Mouse (Mus musculus) heart, embryonic 13.5 days (tissue): ENCODE results near the gene Foxp1. TPM values are rescaled to one million over a fixed set of nuclear protein-coding genes. Genes with fewer than 3 reads are reported as not detected.

Experiments used
- ATAC-seq: fragments of 200-750 bp; cut with Nextera tagmentation; 2 replicates; pipeline ENCODE4 v1.8.0; 2017; ENCODE audit warnings: moderate TSS enrichment; ENCODE audit not compliant: insufficient number of reproducible peaks, low FRiP score, low TSS enrichment; ENCODE audit errors: extremely low read depth
- H3K27ac ChIP-seq: fragments of 300-500 bp; sonication (generic); replicated peaks from 2 replicates; pipeline ENCODE4 v1.5.1; 2015; ENCODE audit warnings: moderate library complexity, mild to moderate bottlenecking, inconsistent platforms
- H3K27me3 ChIP-seq: fragments of 300-500 bp; sonication (generic); replicated peaks from 2 replicates; pipeline ENCODE4 v1.6.1; 2015; ENCODE audit warnings: mild to moderate bottlenecking, inconsistent platforms
- H3K36me3 ChIP-seq: fragments of 300-500 bp; sonication (generic); 2 replicates; pipeline ENCODE4 v1.6.1; 2015; ENCODE audit warnings: mild to moderate bottlenecking, inconsistent platforms
- H3K4me1 ChIP-seq: fragments of 300-500 bp; sonication (generic); 2 replicates; pipeline ENCODE4 v1.6.1; 2015; ENCODE audit warnings: inconsistent platforms
- H3K4me2 ChIP-seq: fragments of 300-500 bp; sonication (generic); 2 replicates; pipeline ENCODE4 v1.6.1; 2015; ENCODE audit warnings: inconsistent platforms, mild to moderate bottlenecking, moderate library complexity
- H3K4me3 ChIP-seq: fragments of 300-500 bp; sonication (generic); 2 replicates; pipeline ENCODE4 v1.5.1; 2015; ENCODE audit warnings: moderate library complexity, mild to moderate bottlenecking, inconsistent platforms
- H3K9ac ChIP-seq: fragments of 300-500 bp; sonication (generic); 2 replicates; pipeline ENCODE4 v1.6.1; 2015; ENCODE audit warnings: inconsistent platforms, mild to moderate bottlenecking, moderate library complexity
- H3K9me3 ChIP-seq: fragments of 300-500 bp; sonication (generic); 2 replicates; pipeline ENCODE4 v1.6.1; 2016; ENCODE audit warnings: inconsistent platforms
- WGBS: fragments of 180-500 bp; shearing (Covaris S2); methylation state at CpG from one replicate; pipeline ENCODE4 v1.1.7; 2015; ENCODE audit warnings: mixed read lengths; 5-methylcytosine and 5-hydroxymethylcytosine counted together
- polyA plus RNA-seq: library from polyadenylated mRNA; unstranded; fragments of >200 nt; fragmentation: Nextera tagmentation; extraction: Ambion mirVana; gene quantifications from 2 replicates; pipeline ENCODE4 v1.2.1, GENCODE M21; 2015

The Foxp1 gene
- polyA plus RNA-seq, 1 experiment from 2014 or later = 71.7 TPM

- 11% methylated on average over 4 of the region's 4 CpGs for WGBS
- Histone ChIP-seq H3K27me3 (no peaks in the 10 kb centered on the region), H3K27ac (peak overlapping the region; percentile 96), H3K4me1 (peaks cover 92% of the 10 kb centered on the region), H3K36me3 (no peaks in the 10 kb centered on the region), H3K4me3 (no peak overlapping the region), H3K9me3 (no peaks in the 10 kb centered on the region), H3K4me2 (peak overlapping the region; percentile 60), H3K9ac (peak overlapping the region; percentile 72)
- no peak for ATAC-seq
Observed at GRCm38 (mm10) chr6:99201271-99201705, 321.2 kb downstream of the Foxp1 start.

GRCm38 (mm10) chr6:99200656-99201055 lies 321.9 kb downstream of the Foxp1 start:
- Histone ChIP-seq H3K4me2 (peak overlapping the region; percentile 60), H3K4me1 (peaks cover 88% of the 10 kb centered on the region), H3K9ac (peak overlapping the region; percentile 72), H3K36me3 (no peaks in the 10 kb centered on the region), H3K4me3 (no peak overlapping the region), H3K27me3 (no peaks in the 10 kb centered on the region), H3K9me3 (no peaks in the 10 kb centered on the region), H3K27ac (peak overlapping the region; percentile 96)
- ATAC-seq = 0 out of 2 replicates have a peak, but pooled peaks have one; percentile 32
- 3% methylated on average over 11 of the region's 11 CpGs for WGBS

- Histone ChIP-seq H3K4me3 (no peak overlapping the region), H3K36me3 (no peaks in the 10 kb centered on the region), H3K4me1 (peaks cover 85% of the 10 kb centered on the region), H3K4me2 (no peak overlapping the region), H3K27ac (peak overlapping the region; percentile 96), H3K9me3 (no peaks in the 10 kb centered on the region), H3K9ac (no peak overlapping the region), H3K27me3 (no peaks in the 10 kb centered on the region)
- no peak for ATAC-seq
- WGBS = 53% methylated on average over 4 of the region's 4 CpGs
Observed at GRCm38 (mm10) chr6:99199277-99199676, 323.2 kb downstream of the Foxp1 start.

GRCm38 (mm10) chr6:99193697-99194096 lies 328.8 kb downstream of the Foxp1 start:
- ATAC-seq = no peak
- Histone ChIP-seq H3K9ac (no peak overlapping the region), H3K4me2 (0 out of 2 replicates have a peak overlapping the region, but pooled peaks have one; percentile 21), H3K9me3 (no peaks in the 10 kb centered on the region), H3K27ac (peak overlapping the region; percentile 38), H3K36me3 (no peaks in the 10 kb centered on the region), H3K4me1 (peaks cover 76% of the 10 kb centered on the region), H3K4me3 (no peak overlapping the region), H3K27me3 (no peaks in the 10 kb centered on the region)
- 21% methylated on average over 8 of the region's 8 CpGs for WGBS

DNA sequence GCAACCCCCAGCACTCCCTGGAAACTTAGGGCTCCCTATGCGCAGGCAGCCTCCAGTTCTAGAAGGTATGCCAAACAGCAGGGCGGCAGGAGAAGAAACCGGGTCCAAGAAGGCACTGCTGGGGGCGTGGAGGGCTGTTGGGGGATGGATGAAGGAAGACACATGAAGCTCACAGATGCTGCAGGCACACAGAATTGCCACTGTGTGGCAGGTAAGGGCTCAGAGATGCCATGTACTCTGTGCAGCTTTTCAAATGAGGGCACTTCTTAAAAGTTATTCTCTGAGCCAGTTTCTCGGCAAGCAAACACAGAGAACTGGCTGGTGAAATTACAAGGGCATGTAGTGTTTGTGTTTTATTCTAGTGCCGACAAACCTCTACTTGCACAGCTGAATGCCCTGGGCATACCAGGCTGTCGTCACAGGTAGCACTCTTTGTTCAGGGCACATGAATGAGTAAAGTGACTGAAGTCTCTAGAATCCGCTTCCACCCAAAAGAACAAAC lies 330.8 kb downstream of the Foxp1 start:
- peaks cover 77% of the 10 kb centered on the region for H3K4me1 ChIP-seq
- 49% methylated on average over 8 of the region's 8 CpGs for WGBS
- no peaks in the 10 kb centered on the region for H3K27me3 ChIP-seq
- no peaks in the 10 kb centered on the region for H3K36me3 ChIP-seq
- ATAC-seq = no peak
- H3K9ac ChIP-seq = 0 out of 2 replicates have a peak overlapping the region, but pooled peaks have one; percentile 1
- H3K4me3 ChIP-seq = no peak overlapping the region
- no peak overlapping the region for H3K4me2 ChIP-seq
- no peaks in the 10 kb centered on the region for H3K9me3 ChIP-seq
- H3K27ac ChIP-seq = no peak overlapping the region; the same call in 1 of the 2 replicates

- Histone ChIP-seq H3K4me1 (peaks cover 78% of the 10 kb centered on the region), H3K27me3 (no peaks in the 10 kb centered on the region), H3K4me2 (no peak overlapping the region), H3K36me3 (no peaks in the 10 kb centered on the region), H3K9me3 (no peaks in the 10 kb centered on the region), H3K4me3 (no peak overlapping the region), H3K27ac (no peak overlapping the region; the same call in 1 of the 2 replicates), H3K9ac (0 out of 2 replicates have a peak overlapping the region, but pooled peaks have one; percentile 1)
- WGBS = 58% methylated on average over 12 of the region's 12 CpGs
- no peak for ATAC-seq
Observed at GRCm38 (mm10) chr6:99191041-99191635, 331.4 kb downstream of the Foxp1 start.

- Histone ChIP-seq H3K27me3 (no peaks in the 10 kb centered on the region), H3K4me3 (no peak overlapping the region), H3K4me2 (no peak overlapping the region), H3K36me3 (no peaks in the 10 kb centered on the region), H3K9me3 (no peaks in the 10 kb centered on the region), H3K4me1 (peaks cover 75% of the 10 kb centered on the region), H3K9ac (no peak overlapping the region), H3K27ac (no peak overlapping the region)
- WGBS = 66% methylated on average over 8 of the region's 8 CpGs
- ATAC-seq = no peak
Observed at GRCm38 (mm10) chr6:99189967-99190366, 332.6 kb downstream of the Foxp1 start.

DNA sequence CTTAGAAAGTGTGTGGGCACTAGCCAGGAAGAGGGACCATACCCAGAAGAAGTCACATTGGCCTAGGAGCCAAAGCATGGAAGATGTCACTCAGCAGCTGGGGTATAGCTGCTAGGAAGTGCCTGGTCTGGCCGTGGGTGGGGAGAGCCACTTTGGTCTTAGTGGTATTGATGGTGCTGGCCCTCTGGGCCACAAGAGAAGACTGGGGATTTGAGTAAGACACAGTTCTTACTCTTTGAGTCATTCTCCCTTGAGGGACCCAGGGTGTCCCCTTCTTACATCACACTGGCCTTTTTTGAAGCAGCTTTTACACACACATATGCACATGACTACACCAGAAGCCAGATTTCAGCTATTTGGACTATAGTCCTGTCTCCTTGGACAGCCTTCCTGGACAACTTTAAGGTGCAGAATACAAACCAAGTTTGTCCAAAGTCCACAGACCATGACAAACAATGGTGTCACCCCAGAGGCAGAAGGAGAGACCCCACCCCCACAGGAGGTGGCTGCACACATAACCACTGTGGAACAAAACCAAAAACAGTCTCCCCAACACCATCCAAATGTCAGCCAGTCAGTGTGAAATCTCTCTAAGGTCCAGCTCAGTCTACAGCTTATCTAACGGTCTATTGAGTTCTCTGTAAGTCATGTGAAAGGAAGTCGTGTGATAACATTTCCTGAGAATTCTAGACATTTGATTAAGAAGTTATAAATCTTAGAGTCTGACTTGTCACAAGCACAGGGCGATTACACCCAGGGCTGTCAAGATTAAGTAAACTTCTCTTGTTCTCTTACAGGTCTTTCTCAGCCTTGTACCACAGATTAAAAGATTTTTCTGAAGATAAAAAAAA lies 333.9 kb downstream of the Foxp1 start:
- WGBS = 47% methylated on average over 4 of the region's 4 CpGs
- peaks cover 62% of the 10 kb centered on the region for H3K4me1 ChIP-seq
- H3K27ac ChIP-seq = no peak overlapping the region
- no peak overlapping the region for H3K9ac ChIP-seq
- no peak overlapping the region for H3K4me2 ChIP-seq
- no peaks in the 10 kb centered on the region for H3K36me3 ChIP-seq
- no peak; the same call in 1 of the 2 replicates for ATAC-seq
- no peaks in the 10 kb centered on the region for H3K9me3 ChIP-seq
- no peak overlapping the region for H3K4me3 ChIP-seq
- H3K27me3 ChIP-seq = no peaks in the 10 kb centered on the region

- Histone ChIP-seq H3K4me1 (peaks cover 57% of the 10 kb centered on the region), H3K27ac (no peak overlapping the region), H3K4me3 (no peak overlapping the region), H3K4me2 (no peak overlapping the region), H3K36me3 (no peaks in the 10 kb centered on the region), H3K27me3 (no peaks in the 10 kb centered on the region), H3K9ac (no peak overlapping the region), H3K9me3 (no peaks in the 10 kb centered on the region)
- 69% methylated on average over 3 of the region's 3 CpGs for WGBS
- ATAC-seq = no peak
Observed at GRCm38 (mm10) chr6:99187914-99188313, 334.6 kb downstream of the Foxp1 start.

DNA sequence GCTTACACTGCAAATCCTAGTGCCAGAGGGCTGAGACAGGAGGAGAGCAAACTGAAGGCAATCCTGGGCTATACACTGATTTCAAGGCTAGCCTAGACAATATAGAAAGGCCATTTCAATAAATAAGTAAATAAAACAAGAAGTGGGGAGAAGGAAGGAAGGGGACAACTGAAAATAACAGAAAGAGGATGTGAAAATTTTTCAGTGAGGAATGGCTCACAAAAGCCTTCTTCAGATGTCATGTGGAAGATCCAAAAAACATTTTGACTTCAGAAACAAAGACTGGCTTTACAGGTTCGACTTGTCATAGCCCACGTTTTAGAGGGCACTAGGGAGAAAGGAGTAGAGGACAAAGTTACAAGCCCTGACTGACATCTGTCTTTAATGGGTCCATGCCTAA lies 335.1 kb downstream of the Foxp1 start:
- Histone ChIP-seq H3K4me2 (no peak overlapping the region), H3K27me3 (no peaks in the 10 kb centered on the region), H3K4me3 (no peak overlapping the region), H3K36me3 (no peaks in the 10 kb centered on the region), H3K9ac (0 out of 2 replicates have a peak overlapping the region, but pooled peaks have one; percentile 67), H3K9me3 (no peaks in the 10 kb centered on the region), H3K27ac (0 out of 2 replicates have a peak overlapping the region, but pooled peaks have one; percentile 65), H3K4me1 (peaks cover 54% of the 10 kb centered on the region)
- 69% methylated on average over 2 of the region's 2 CpGs for WGBS
- ATAC-seq = no peak

DNA sequence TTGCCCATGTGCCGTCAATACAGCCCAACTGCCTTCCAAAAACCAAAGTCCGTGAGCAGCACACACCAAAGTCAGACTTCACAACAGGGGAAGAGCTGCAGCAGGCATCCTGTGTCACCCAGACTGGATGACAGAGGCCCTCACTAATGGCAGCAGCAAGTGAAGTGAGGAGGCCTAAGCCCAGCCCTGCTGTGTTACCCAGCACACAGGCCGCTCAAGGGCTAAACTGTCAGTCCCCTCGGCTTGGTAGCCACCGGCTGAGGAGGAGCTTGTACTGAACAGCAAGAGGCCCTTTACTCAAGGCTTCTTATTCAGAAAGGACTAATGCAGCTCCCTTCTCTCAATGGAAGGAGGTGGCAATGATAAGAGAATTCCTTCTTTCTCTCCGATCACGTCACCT lies 336.0 kb downstream of the Foxp1 start:
- ATAC-seq = no peak; the same call in 1 of the 2 replicates

More for the DNA sequence above, 336.0 kb downstream of the Foxp1 start:
- Histone ChIP-seq H3K9ac (peak overlapping the region; percentile 67), H3K36me3 (no peaks in the 10 kb centered on the region), H3K27me3 (no peaks in the 10 kb centered on the region), H3K27ac (peak overlapping the region; percentile 65), H3K4me1 (peaks cover 45% of the 10 kb centered on the region), H3K4me2 (peak overlapping the region; percentile 31; the same call in 1 of the 2 replicates), H3K9me3 (no peaks in the 10 kb centered on the region), H3K4me3 (no peak overlapping the region)
- WGBS = 33% methylated on average over 7 of the region's 7 CpGs
